Mouse (Mus musculus) hindbrain, postnatal 0 days (tissue): ENCODE data around the gene Otog. TPM values are rescaled to one million over a fixed set of nuclear protein-coding genes. Genes with fewer than 3 reads are reported as not detected.

ENCODE experiments used
- ATAC-seq: fragments of 200-750 bp; cut with Nextera tagmentation; 2 replicates; pipeline ENCODE4 v1.8.0; 2017; ENCODE audit warnings: mild to moderate bottlenecking, moderate TSS enrichment, moderate library complexity
- DNase-seq: peaks from one replicate; pipeline ENCODE4 v3.0.0-alpha.2; 2015; ENCODE audit warnings: low spot score
- H3K27ac ChIP-seq: fragments of 300-500 bp; sonication (generic); 2 replicates; pipeline ENCODE4 v1.5.1; 2014; ENCODE audit warnings: mild to moderate bottlenecking
- H3K27me3 ChIP-seq: fragments of 300-500 bp; sonication (generic); 2 replicates; pipeline ENCODE4 v1.6.1; 2014; ENCODE audit warnings: low read length, mixed read lengths; ENCODE audit not compliant: insufficient read depth
- H3K36me3 ChIP-seq: fragments of 300-500 bp; sonication (generic); 2 replicates; pipeline ENCODE4 v1.6.1; 2014; ENCODE audit warnings: low read length, mixed read lengths; ENCODE audit not compliant: insufficient read depth
- H3K4me1 ChIP-seq: fragments of 300-500 bp; sonication (generic); 2 replicates; pipeline ENCODE4 v1.6.1; 2014; ENCODE audit warnings: antibody characterized with exemption, low read length, mixed read lengths; ENCODE audit not compliant: insufficient read depth
- H3K4me2 ChIP-seq: fragments of 300-500 bp; sonication (generic); 2 replicates; pipeline ENCODE4 v1.6.1; 2014; ENCODE audit warnings: low read depth, mild to moderate bottlenecking, low read length, moderate library complexity, mixed read lengths
- H3K4me3 ChIP-seq: fragments of 300-500 bp; sonication (generic); 2 replicates; pipeline ENCODE4 v1.5.1; 2014; ENCODE audit warnings: low read length
- H3K9ac ChIP-seq: fragments of 300-500 bp; sonication (generic); replicated peaks from 2 replicates; pipeline ENCODE4 v1.6.1; 2014; ENCODE audit warnings: mild to moderate bottlenecking, low read length, moderate library complexity, mixed read lengths
- H3K9me3 ChIP-seq: fragments of 300-500 bp; sonication (generic); 2 replicates; pipeline ENCODE4 v1.6.1; 2016; ENCODE audit warnings: low read length, mixed read lengths
- CTCF ChIP-seq: IDR thresholded peaks from 2 replicates; pipeline ENCODE4 v1.5.1; 2016; ENCODE audit warnings: antibody characterized with exemption, control low read depth, low read depth
- WGBS: fragments of 180-500 bp; shearing (Covaris S2); extraction: QIAGEN DNeasy Blood & Tissue Kit; methylation state at CpG from one replicate; pipeline ENCODE4 v1.1.7; 2014; 5-methylcytosine and 5-hydroxymethylcytosine counted together
- polyA plus RNA-seq: library from polyadenylated mRNA; unstranded; fragments of >200 nt; fragmentation: Nextera tagmentation; extraction: Ambion mirVana; gene quantifications from 2 replicates; pipeline ENCODE4 v1.2.1, GENCODE M21; 2015
- total RNA-seq: library from RNA; depleted of rRNA; stranded (reverse); fragments of >200 nt; gene quantifications from 2 replicates; pipeline ENCODE4 v1.2.3, GENCODE M21; 2014

The Otog gene
- total and polyA plus RNA-seq, 2 experiments from 2014 or later = under 0.01 to 0.04 TPM

DNA sequence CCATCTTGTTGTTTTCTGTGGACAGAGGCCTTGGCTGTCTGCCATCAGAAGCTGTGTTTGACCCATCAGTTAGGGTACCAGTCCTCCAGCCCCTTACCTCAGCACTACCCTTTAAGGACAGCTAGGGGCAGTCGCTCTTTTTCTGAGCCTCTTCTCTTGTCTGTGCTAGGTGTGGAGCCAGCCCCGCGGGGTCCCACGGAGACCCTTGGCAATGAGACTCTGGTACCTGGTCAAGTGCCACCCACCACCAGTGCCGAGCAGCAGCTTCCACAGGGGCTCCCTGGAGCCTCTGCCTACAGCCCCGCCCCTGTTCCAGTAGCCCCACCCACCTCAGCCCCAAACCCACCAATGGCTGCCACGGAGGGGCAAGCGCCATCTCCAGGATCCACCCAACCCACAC, 46.3 kb downstream of the Otog start:
- no peaks in the 10 kb centered on the region for H3K4me1 ChIP-seq
- WGBS = 24% methylated on average over 8 of the region's 8 CpGs

DNA sequence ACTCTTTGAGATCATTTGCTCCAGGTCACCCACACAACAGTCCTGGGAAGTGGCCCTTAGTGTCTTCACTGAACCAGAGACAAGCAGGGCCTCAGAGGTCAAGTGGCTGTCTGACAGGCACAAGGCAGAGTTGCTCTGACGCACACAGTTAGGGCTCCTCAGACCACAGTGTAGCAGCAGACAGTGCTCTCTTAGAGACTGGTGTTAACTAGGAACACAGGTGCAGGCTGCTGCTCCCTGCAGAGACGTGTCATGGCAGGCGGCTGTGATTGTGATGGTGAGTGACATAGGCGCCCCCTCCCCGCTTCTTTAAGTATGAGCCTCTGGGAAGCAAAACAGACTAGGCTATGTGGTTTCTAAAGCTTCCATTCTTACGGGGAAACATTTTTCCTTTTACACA, 55.5 kb downstream of the Otog start:
- no peak overlapping the region for H3K9ac ChIP-seq
- ATAC-seq (peak; percentile 43; the same call in 1 of the 2 replicates), DNase-seq (peak; percentile 35)
- no peaks in the 10 kb centered on the region for H3K9me3 ChIP-seq
- no peaks in the 10 kb centered on the region for H3K4me1 ChIP-seq
- H3K4me3 ChIP-seq = no peak overlapping the region
- WGBS = 28% methylated on average over 6 of the region's 6 CpGs
- H3K4me2 ChIP-seq = no peak overlapping the region
- H3K27ac ChIP-seq = no peak overlapping the region
- no peak for TF ChIP-seq CTCF
- no peaks in the 10 kb centered on the region for H3K36me3 ChIP-seq
- no peaks in the 10 kb centered on the region for H3K27me3 ChIP-seq

More for the DNA sequence above, 46.3 kb downstream of the Otog start:
- DNase-seq (no peak), ATAC-seq (no peak)
- H3K9me3 ChIP-seq = no peaks in the 10 kb centered on the region
- H3K27me3 ChIP-seq = no peaks in the 10 kb centered on the region
- H3K4me3 ChIP-seq = no peak overlapping the region
- 0 out of 2 replicates have a peak, but pooled peaks have one; percentile 10 for TF ChIP-seq CTCF
- no peak overlapping the region for H3K4me2 ChIP-seq
- H3K36me3 ChIP-seq = no peaks in the 10 kb centered on the region
- no peak overlapping the region for H3K9ac ChIP-seq
- no peak overlapping the region for H3K27ac ChIP-seq

DNA sequence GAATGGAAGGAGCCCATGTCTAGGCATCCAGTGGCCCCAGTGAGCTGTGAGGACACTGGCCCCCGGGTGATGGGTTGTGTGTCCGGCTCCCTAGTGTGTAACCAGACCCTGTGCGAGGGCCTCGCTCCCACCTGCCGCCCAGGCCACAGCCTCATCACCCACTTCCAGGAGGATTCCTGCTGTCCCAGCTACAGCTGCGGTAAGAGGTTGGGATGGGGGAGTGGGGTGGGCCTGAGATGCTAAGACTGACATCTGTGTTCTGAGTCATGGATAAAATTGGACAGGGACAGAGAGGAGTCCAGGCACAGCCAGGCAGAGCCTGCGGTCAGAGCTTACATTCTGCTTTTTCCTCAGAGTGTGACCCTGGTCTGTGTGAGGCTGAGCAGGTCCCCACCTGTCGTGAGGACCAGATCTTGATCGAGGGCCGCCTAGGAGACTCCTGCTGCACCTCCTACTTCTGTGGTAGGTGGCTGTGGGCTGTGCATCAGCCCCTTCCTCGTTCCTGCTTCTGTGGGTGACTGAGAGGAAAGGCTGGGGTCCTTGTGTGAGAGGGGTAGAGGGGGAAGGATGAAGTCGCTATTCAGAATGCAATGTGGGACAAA, 60.3 kb downstream of the Otog start:
- Histone ChIP-seq H3K4me3 (no peak overlapping the region), H3K27ac (no peak overlapping the region), H3K9me3 (no peaks in the 10 kb centered on the region), H3K36me3 (no peaks in the 10 kb centered on the region), H3K4me2 (no peak overlapping the region), H3K4me1 (no peaks in the 10 kb centered on the region), H3K9ac (no peak overlapping the region), H3K27me3 (no peaks in the 10 kb centered on the region)
- TF ChIP-seq CTCF = no peak
- DNase-seq = no peak
- no peak for ATAC-seq
- WGBS = 92% methylated on average over 12 of the region's 12 CpGs

DNA sequence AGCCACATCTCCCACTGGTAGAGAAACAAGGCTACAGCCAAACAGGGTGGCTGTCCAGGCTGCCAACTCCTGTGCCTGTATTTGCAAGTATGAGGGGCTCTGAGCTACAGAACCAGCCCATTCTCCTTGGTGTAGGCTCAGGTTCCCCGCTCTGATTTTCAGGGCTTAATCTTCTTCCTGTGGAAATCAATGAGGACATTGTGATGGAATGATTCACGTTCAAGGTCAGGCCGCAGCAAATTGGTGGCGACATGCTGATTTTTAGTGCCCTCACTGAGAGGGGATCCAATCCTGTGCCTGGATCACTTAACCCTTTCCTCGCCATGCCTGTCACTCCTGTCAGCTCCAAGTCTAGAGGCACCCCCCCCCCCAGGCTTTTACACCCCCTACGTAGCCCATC, 72.7 kb downstream of the Otog start:
- no peak for ATAC-seq
- 38% methylated on average over 6 of the region's 6 CpGs for WGBS
- H3K27me3 ChIP-seq = no peaks in the 10 kb centered on the region

DNA sequence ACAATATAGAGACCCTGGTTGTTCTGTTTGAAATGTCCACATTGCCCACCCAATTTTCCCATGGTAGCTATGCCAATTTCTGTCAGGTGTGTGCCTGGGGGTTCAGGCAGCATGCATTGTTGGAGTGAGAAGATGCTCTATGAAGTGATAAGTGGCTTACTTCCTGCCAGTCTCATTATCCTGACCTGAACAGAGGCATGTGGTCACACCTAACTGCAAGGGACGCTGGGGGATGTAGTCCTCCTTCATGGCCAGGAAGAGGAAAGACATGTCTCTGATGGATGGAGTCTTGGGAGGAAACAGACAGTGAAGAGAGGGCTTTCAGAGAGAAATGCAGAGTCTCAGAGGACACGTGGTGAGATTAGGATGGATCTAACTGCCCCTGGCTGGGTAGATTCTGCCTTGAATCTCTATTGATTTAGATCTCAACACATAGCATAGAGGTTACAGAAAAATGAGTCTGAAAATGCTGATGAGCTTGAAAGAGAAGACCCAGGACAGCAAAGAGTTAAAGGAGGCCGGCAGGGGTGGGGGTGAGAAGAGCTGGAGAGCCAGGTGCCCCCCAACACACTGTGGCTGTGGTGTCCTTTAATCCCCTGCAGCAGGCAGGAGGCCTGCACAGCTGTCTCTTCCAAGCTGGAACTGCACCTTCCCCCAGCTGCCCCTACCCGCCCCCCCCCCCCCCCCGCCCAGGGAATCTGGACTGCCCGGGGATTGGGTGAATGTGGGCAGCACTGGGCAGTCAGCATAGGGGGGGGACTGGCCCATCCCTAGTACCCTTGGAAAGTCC, 73.6 kb downstream of the Otog start:
- no peak for TF ChIP-seq CTCF
- H3K36me3 ChIP-seq = no peaks in the 10 kb centered on the region
- H3K9me3 ChIP-seq = no peaks in the 10 kb centered on the region
- no peak overlapping the region for H3K4me2 ChIP-seq
- 41% methylated on average over 3 of the region's 6 CpGs for WGBS
- no peak overlapping the region for H3K27ac ChIP-seq
- peak; percentile 30 for DNase-seq
- H3K4me1 ChIP-seq = no peaks in the 10 kb centered on the region
- no peak overlapping the region for H3K9ac ChIP-seq
- 0 out of 2 replicates have a peak, but pooled peaks have one; percentile 36 for ATAC-seq
- no peaks in the 10 kb centered on the region for H3K27me3 ChIP-seq
- no peak overlapping the region for H3K4me3 ChIP-seq

More for the DNA sequence above, 72.7 kb downstream of the Otog start:
- H3K27ac ChIP-seq = no peak overlapping the region
- no peak for DNase-seq
- no peaks in the 10 kb centered on the region for H3K36me3 ChIP-seq
- no peak overlapping the region for H3K4me2 ChIP-seq
- H3K9ac ChIP-seq = no peak overlapping the region
- H3K4me1 ChIP-seq = no peaks in the 10 kb centered on the region
- H3K4me3 ChIP-seq = no peak overlapping the region
- TF ChIP-seq CTCF = no peak
- no peaks in the 10 kb centered on the region for H3K9me3 ChIP-seq

DNA sequence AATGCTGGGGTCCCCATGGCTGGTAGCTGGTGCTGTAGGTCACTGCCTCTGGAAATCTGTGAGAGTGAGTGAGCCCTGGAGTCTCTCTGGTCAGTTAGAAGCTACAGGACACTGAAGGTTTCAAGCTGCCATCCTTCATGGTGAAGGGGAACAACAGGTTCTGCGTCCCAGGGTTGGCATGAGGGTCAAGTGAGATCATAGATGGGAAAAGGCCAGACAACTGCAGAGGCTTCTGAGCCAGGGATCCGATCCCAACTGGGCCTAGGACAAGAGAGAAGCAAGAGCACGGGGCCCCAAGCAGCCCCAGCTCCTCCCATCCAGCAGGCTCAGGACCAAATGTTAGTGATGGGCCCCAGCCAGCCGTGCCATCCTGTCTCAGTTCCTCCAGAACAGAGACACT, 74.9 kb downstream of the Otog start:
- no peak for TF ChIP-seq CTCF
- Histone ChIP-seq H3K27me3 (no peaks in the 10 kb centered on the region), H3K27ac (no peak overlapping the region), H3K4me2 (no peak overlapping the region), H3K4me3 (no peak overlapping the region), H3K4me1 (no peaks in the 10 kb centered on the region), H3K36me3 (no peaks in the 10 kb centered on the region), H3K9ac (no peak overlapping the region), H3K9me3 (no peaks in the 10 kb centered on the region)
- ATAC-seq = no peak
- 57% methylated on average over 4 of the region's 4 CpGs for WGBS
- DNase-seq = no peak

DNA sequence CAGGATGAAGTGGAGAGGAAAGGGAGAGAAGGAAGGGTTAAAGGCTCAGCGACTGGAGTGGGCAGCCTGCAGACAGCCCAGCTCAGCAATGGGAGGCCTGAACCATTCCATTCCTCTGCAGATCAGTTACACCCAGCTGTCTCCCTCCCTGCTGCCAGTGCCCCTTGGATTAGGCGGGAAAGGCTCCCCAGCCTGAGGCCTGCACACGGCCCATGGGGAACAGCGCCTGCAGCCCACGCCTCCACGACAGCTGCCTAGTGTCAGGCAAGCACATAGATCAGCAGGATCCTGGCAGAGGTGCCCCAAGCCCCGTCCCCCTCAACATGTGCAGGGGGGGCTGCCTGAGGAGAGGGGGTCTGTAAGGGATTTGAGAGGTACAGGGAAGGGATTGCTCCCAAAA, 76.2 kb downstream of the Otog start:
- WGBS = 7% methylated on average over 7 of the region's 7 CpGs
- Histone ChIP-seq H3K4me3 (no peak overlapping the region), H3K36me3 (no peaks in the 10 kb centered on the region), H3K9me3 (no peaks in the 10 kb centered on the region), H3K9ac (no peak overlapping the region), H3K27me3 (no peaks in the 10 kb centered on the region), H3K4me2 (no peak overlapping the region), H3K4me1 (no peaks in the 10 kb centered on the region), H3K27ac (no peak overlapping the region)
- TF ChIP-seq CTCF = no peak
- DNase-seq (peak; percentile 70), ATAC-seq (peak; percentile 85)
